In genomic region chr8:3216541-3217092, GRCm38 (mm10) we compare ENCODE assay signal across 17 mouse cellular contexts.
DNase-seq lines count a peak whose midpoint lies in the region; ATAC-seq lines count a peak whose summit lies in the region.
"Had no signal": no experiment of that assay in that cellular context is flagged by ENCODE, and none has a peak within 500 bp of the region (broad histone marks: within the 10 kb centered on the region; RNA-seq: fewer than 3 reads in every experiment).

No protein-coding gene starts in this region.

- H3K9me3 ChIP-seq in hindbrain, embryonic 13.5 days: no peaks in the 10 kb centered on the region
- H3K9me3 ChIP-seq in hindbrain, embryonic 10.5 days: no peaks in the 10 kb centered on the region
- no peaks in the 10 kb centered on the region for H3K9me3 ChIP-seq in midbrain, embryonic 14.5 days (ENCODE audit: control insufficient read depth, low read length)
- no peaks in the 10 kb centered on the region for H3K9me3 ChIP-seq in midbrain, embryonic 13.5 days
- no peaks in the 10 kb centered on the region for H3K9me3 ChIP-seq in hindbrain, embryonic 16.5 days (ENCODE audit: control insufficient read depth, low read length)
- H3K9me3 ChIP-seq: forebrain, embryonic 10.5 days; liver, embryonic 15.5 days; neural tube, embryonic 12.5 days; stomach, embryonic 15.5 days had no signal

- H3K4me1 ChIP-seq in hindbrain, embryonic 13.5 days (replicated peaks): peaks cover 12% of the 10 kb centered on the region
- H3K4me1 ChIP-seq in hindbrain, embryonic 10.5 days (replicated peaks): peaks cover 11% of the 10 kb centered on the region
- H3K4me1 ChIP-seq in midbrain, embryonic 14.5 days (ENCODE audit: control insufficient read depth, insufficient read depth, low read length): peaks cover 8% of the 10 kb centered on the region
- H3K4me1 ChIP-seq in midbrain, embryonic 13.5 days (replicated peaks): peaks cover 8% of the 10 kb centered on the region
- peaks cover 6% of the 10 kb centered on the region; the same call in 1 of the 2 replicates for H3K4me1 ChIP-seq in hindbrain, embryonic 16.5 days (ENCODE audit: control insufficient read depth, insufficient read depth, low read depth, low read length)

- H3K4me3 ChIP-seq in hindbrain, embryonic 13.5 days: no peak overlapping the region
- H3K4me3 ChIP-seq in hindbrain, embryonic 10.5 days: no peak overlapping the region
- H3K4me3 ChIP-seq in midbrain, embryonic 14.5 days (replicated peaks; ENCODE audit: low read depth, low read length): no peak overlapping the region
- H3K4me3 ChIP-seq in midbrain, embryonic 13.5 days (replicated peaks): no peak overlapping the region
- no peak overlapping the region for H3K4me3 ChIP-seq in hindbrain, embryonic 16.5 days (ENCODE audit: low read length)
- H3K4me3 ChIP-seq: forebrain, embryonic 10.5 days; liver, embryonic 15.5 days; neural tube, embryonic 12.5 days; stomach, embryonic 15.5 days had no signal

- H3K9ac ChIP-seq in hindbrain, embryonic 13.5 days: no peak overlapping the region
- H3K9ac ChIP-seq in midbrain, embryonic 14.5 days (replicated peaks; ENCODE audit: low read length): no peak overlapping the region
- no peak overlapping the region for H3K9ac ChIP-seq in midbrain, embryonic 13.5 days (replicated peaks)
- no peak overlapping the region for H3K9ac ChIP-seq in hindbrain, embryonic 16.5 days (ENCODE audit: low read depth, low read length)
- H3K9ac ChIP-seq: liver, embryonic 15.5 days; neural tube, embryonic 12.5 days; stomach, embryonic 15.5 days had no signal

- DNase-seq in cerebellum, postnatal 25 days: peak; percentile 40 to 56
- no peak for DNase-seq in cerebellum, adult 11-12 months
- no peak for DNase-seq in hindbrain, embryonic 10.5 days (ENCODE audit: low spot score)
- DNase-seq in midbrain, embryonic 14.5 days: peak; percentile 33
- DNase-seq in embryo, embryonic 10 days (ENCODE audit: low spot score): no peak
- DNase-seq: gastrocnemius, postnatal 10 days; kidney, adult 11 months; right cerebral cortex, postnatal 4 days; thymus, postnatal 25 days had no signal

- H3K36me3 ChIP-seq in hindbrain, embryonic 13.5 days: 0 out of 2 replicates have a peak, but pooled peaks cover under 1% of the 10 kb centered on the region
- no peaks in the 10 kb centered on the region for H3K36me3 ChIP-seq in hindbrain, embryonic 10.5 days
- H3K36me3 ChIP-seq in midbrain, embryonic 14.5 days (ENCODE audit: control insufficient read depth, insufficient read depth, low read length): no peaks in the 10 kb centered on the region
- no peaks in the 10 kb centered on the region for H3K36me3 ChIP-seq in midbrain, embryonic 13.5 days
- H3K36me3 ChIP-seq in hindbrain, embryonic 16.5 days (ENCODE audit: control insufficient read depth, insufficient read depth, low read length): no peaks in the 10 kb centered on the region
- H3K36me3 ChIP-seq: forebrain, embryonic 10.5 days; liver, embryonic 15.5 days; neural tube, embryonic 12.5 days; stomach, embryonic 15.5 days had no signal

- 69% methylated on average over 4 of the region's 4 CpGs for WGBS in hindbrain, embryonic 13.5 days
- WGBS in hindbrain, embryonic 10.5 days: 75% methylated on average over 4 of the region's 4 CpGs
- 86% methylated on average over 4 of the region's 4 CpGs for WGBS in midbrain, embryonic 14.5 days
- 87% methylated on average over 4 of the region's 4 CpGs for WGBS in midbrain, embryonic 13.5 days
- 64% methylated on average over 4 of the region's 4 CpGs for WGBS in hindbrain, embryonic 16.5 days

- H3K27ac ChIP-seq in hindbrain, embryonic 13.5 days: peak overlapping the region; percentile 67
- no peak overlapping the region for H3K27ac ChIP-seq in hindbrain, embryonic 10.5 days
- no peak overlapping the region for H3K27ac ChIP-seq in midbrain, embryonic 14.5 days (replicated peaks; ENCODE audit: low read depth, low read length)
- H3K27ac ChIP-seq in midbrain, embryonic 13.5 days: no peak overlapping the region
- H3K27ac ChIP-seq in hindbrain, embryonic 16.5 days (ENCODE audit: low read depth, low read length): peak overlapping the region; percentile 70
- H3K27ac ChIP-seq: forebrain, embryonic 10.5 days; liver, embryonic 15.5 days; macrophage; neural tube, embryonic 12.5 days had no signal

- no peak overlapping the region for H3K4me2 ChIP-seq in hindbrain, embryonic 13.5 days
- no peak overlapping the region for H3K4me2 ChIP-seq in midbrain, embryonic 14.5 days (ENCODE audit: low read length)
- H3K4me2 ChIP-seq in midbrain, embryonic 13.5 days (replicated peaks): no peak overlapping the region
- H3K4me2 ChIP-seq in hindbrain, embryonic 16.5 days (ENCODE audit: low read length): no peak overlapping the region
- H3K4me2 ChIP-seq: liver, embryonic 15.5 days; neural tube, embryonic 12.5 days; stomach, embryonic 15.5 days had no signal

- no peak for ATAC-seq in hindbrain, embryonic 13.5 days (ENCODE audit: low FRiP score)
- no peak for ATAC-seq in midbrain, embryonic 14.5 days (ENCODE audit: low FRiP score, low TSS enrichment)
- ATAC-seq in midbrain, embryonic 13.5 days: no peak
- no peak for ATAC-seq in hindbrain, embryonic 16.5 days

- no peaks in the 10 kb centered on the region for H3K27me3 ChIP-seq in hindbrain, embryonic 13.5 days
- H3K27me3 ChIP-seq in hindbrain, embryonic 10.5 days (ENCODE audit: insufficient read depth, poor library complexity, severe bottlenecking): no peaks in the 10 kb centered on the region
- no peaks in the 10 kb centered on the region for H3K27me3 ChIP-seq in midbrain, embryonic 14.5 days (ENCODE audit: control insufficient read depth, insufficient read depth, low read length)
- H3K27me3 ChIP-seq in midbrain, embryonic 13.5 days: no peaks in the 10 kb centered on the region
- no peaks in the 10 kb centered on the region for H3K27me3 ChIP-seq in hindbrain, embryonic 16.5 days (replicated peaks; ENCODE audit: control insufficient read depth, insufficient read depth, low read length)
- H3K27me3 ChIP-seq: liver, embryonic 15.5 days; neural tube, embryonic 12.5 days; stomach, embryonic 15.5 days had no signal

Comparison
In these comparisons a context has a peak if more than half of its experiments do, and no peak if none do; other contexts are left out.
1. DNase-seq: peak in cerebellum, postnatal 25 days (2 of 2) and midbrain, embryonic 14.5 days (single experiment); none in cerebellum, adult 11-12 months (single experiment), hindbrain, embryonic 10.5 days (single experiment) and embryo, embryonic 10 days (single experiment).
2. H3K27ac ChIP-seq: peak in hindbrain, embryonic 13.5 days (single experiment) and hindbrain, embryonic 16.5 days (single experiment); none in hindbrain, embryonic 10.5 days (single experiment), midbrain, embryonic 14.5 days (single experiment) and midbrain, embryonic 13.5 days (single experiment).